Mouse (Mus musculus): ENCODE measurements at regions not wholly inside any gene's neighbourhood (a gene's known extent, or its start where the extent isn't known, plus 50 kb on each side); places are given as distances from the start of the nearest gene placed in this dataset.
"Not testable (repeated sequence)": the region's sequence is repeated elsewhere in the genome, so short reads cannot be mapped to it uniquely, and the experiment has no call there.

GRCm38 (mm10) chr15:9954941-9955340 is 206.3 kb upstream of the Spef2 start:
- no peak for DNase-seq (ENCODE audit: low read depth)

GRCm38 (mm10) chr15:9974999-9975398 is 202.0 kb upstream of the Prlr start:
- DNase-seq (ENCODE audit: low read depth): no peak

DNA sequence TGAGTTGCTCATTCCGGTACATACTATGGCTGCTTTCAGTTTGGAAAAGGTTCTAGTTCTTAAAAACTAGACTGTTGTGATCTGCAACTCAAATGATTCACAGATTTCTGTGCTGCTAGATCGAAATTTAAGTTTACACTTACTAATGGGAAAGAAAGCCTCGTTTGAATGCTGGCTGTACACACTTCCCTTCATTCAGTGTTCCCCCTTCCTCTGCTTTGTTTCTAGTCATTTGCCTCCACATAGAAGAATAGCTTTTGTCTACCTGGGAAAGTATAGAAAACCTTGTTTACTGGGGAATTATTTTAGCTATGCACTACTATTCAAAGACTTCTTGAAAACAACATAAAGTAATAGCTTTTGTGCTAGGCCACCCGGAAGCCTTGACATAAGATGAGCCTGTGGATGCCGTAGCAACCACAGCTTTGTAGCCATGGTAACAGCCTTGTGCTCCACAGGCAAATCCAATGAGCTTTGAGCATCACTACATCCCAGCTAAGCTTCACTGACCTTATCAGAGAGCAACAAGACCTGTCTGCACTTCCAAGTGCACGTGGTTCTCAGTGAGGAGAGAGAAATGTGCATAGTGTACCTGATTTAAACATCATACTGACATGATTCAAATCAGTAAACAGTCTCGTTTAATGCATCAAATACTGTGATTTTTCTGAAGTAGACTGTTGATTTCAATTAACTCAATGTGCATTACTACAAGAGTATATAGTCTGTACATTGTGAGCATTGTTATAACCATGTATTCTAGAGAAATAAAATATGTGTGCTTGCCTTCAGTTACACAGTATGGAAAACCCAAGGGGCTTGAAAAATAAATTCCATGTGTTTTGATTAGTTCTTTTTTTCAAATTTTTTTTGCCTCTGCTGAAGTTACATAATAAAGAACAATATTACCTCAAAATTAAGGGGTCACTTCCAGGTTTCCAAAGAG is 165.5 kb upstream of the Prlr start:
- DNase-seq (ENCODE audit: low read depth): no peak

DNA sequence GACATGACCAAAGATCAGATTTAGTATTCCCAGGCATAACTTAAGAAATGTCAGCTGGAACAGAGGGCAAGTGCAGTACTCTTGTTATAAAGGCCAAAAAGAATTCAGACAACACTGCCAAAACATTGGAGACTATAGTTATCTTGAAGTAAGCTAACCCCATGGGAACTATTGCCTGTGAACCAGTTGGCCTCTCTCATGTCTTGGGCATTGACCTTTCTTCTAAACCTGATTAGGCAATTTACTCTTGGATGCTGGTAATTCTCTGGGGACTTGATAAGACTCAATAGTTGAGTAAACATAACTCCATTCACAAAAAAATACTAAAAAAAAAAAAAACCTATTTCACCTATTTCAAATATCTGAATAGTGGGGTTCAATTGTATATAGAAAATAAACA is 159.8 kb upstream of the Prlr start:
- DNase-seq (ENCODE audit: low read depth): no peak

- DNase-seq (ENCODE audit: low read depth): no peak
Observed at GRCm38 (mm10) chr15:10029902-10030301, 147.1 kb upstream of the Prlr start.

DNA sequence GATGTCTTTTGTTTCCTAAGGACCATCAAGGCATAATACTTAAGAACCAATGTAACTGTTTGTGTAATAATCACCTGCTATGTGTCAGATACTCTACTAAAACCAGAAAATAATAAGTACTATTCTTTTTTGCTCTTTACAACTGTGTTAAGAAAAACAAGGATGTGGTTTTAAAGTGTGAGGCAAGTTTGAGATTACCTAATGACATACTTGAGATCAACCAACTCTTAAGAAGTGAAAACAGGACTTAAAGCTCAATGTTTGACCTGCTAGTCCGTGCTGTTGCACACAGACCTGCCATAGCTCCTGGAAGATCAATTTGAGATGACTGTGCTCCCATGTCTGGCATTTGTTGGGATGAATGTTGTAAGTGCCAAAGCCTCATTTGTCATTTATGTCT is 141.5 kb upstream of the Prlr start:
- peak; percentile 20 for DNase-seq (ENCODE audit: low read depth)

GRCm38 (mm10) chr15:10036576-10036975 is 140.5 kb upstream of the Prlr start:
- DNase-seq (ENCODE audit: low read depth): not testable (repeated sequence)

GRCm38 (mm10) chr15:10073580-10073979 is 103.5 kb upstream of the Prlr start:
- DNase-seq (ENCODE audit: low read depth): no peak

DNA sequence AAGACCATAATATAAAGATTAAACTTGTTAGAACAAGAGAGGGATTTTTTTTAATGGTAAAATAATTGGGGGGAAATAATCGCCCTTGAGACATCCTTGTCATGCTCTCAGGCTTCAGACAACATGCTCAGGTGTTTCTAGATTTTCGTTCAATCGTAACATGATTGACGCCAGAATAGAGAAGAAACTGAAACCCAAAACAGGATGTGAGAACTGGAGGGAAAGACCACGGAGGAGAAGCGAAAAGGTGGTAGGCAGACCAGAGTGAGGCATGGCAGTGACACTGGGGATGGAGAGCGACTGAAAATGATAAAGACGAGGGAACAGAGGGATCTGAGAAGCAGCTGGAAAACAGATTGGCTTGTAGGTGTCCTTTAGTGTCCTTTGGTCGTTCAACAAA is 102.1 kb upstream of the Prlr start:
- DNase-seq (ENCODE audit: low read depth): peak; percentile 65

- peak; percentile 20 for DNase-seq (ENCODE audit: low read depth)
Observed at GRCm38 (mm10) chr15:10075391-10076060, 101.5 kb upstream of the Prlr start.

- DNase-seq (ENCODE audit: low read depth): peak; percentile 11
Observed at GRCm38 (mm10) chr15:10076061-10076400, 101.0 kb upstream of the Prlr start.

DNA sequence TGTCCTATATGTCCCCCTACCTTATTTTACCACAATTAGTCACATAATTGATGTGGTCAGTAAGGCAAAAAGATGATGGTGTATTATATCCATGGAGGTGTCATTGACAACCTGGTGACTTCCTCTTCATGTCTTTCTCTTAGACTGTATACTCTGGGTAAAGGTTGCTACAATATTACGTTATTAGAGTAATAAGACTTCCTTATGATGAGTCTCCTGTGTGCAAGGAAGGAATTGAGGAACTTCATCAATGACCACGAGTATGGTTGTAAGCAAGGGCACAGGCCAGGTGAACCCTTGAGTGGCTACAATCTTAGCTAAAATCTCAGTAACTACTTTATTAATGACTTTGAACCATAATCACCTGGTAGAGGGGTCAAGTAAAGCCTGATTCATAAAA is 98.6 kb upstream of the Prlr start:
- no peak for DNase-seq (ENCODE audit: low read depth)

- no peak for DNase-seq (ENCODE audit: low read depth)
Observed at GRCm38 (mm10) chr15:10079510-10079909, 97.5 kb upstream of the Prlr start.

GRCm38 (mm10) chr15:10088691-10089090 is 88.3 kb upstream of the Prlr start:
- no peak for DNase-seq (ENCODE audit: low read depth)

DNA sequence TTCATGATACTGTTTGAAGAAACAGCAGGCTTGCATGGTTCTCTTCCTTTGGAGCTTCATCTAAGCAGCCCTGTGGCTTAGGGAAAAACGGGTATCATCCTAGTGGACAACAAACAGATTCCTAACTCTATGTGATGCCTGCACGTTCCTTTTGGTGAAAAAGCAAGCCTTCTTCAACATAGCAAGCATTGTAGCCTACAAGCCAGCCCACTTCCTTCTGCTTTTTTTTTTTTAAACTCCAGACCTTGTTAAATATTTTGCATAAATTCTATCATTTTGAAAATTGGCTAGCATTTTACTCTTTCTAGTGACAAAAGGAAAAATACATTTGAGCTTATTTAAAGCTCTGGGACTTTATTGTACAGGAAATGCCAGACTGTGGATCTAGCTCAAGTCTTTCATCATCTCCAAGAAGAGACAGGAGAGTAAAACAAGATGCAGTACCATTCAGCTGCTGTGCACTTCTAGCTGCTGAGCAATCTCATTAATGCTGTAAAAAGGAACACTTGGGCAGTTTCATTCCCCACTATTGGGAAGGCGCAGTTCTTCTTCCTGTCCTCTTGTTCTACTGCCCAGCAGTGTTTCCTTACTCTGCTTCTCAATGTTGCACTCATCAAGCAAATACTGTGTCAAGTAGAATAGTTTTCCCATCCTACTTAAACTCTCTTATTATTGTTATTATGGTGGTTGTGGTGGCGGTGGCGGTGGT is 86.5 kb upstream of the Prlr start:
- no peak for DNase-seq (ENCODE audit: low read depth)

- DNase-seq (ENCODE audit: low read depth): peak; percentile 53
Observed at GRCm38 (mm10) chr15:10103350-10103749, 73.7 kb upstream of the Prlr start.

GRCm38 (mm10) chr15:10105211-10105976 is 71.6 kb upstream of the Prlr start:
- DNase-seq (ENCODE audit: low read depth): not testable (repeated sequence)

DNA sequence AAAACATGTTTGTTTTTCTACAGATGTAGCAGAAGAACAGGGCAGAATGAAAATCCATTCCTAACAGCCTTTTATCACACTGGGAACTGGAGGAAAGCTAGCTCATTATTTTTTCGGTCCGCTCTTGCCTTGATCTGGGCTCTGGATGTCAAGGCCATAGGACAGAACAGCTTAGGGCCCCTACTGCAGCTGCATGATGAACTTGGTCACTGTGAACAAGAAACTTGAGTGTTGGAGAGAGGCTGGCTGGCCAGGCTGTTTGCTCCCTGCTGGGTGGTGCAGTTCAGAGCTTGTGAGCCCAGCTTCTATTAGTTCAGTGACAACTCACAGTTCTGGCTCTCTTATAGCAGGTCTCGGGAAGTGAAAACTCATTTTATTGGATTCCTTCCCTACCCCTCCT is 70.2 kb upstream of the Prlr start:
- DNase-seq (ENCODE audit: low read depth): no peak

Data from naive thymus-derived CD4-positive, alpha-beta T cell, adult 2 months (primary cell).